Mouse (Mus musculus) liver, embryonic 13.5 days (tissue): Measurements from ENCODE around the gene Snn. TPM values are rescaled to one million over a fixed set of nuclear protein-coding genes. Genes with fewer than 3 reads are reported as not detected.

Experiments used
- ATAC-seq: fragments of 200-750 bp; cut with Nextera tagmentation; 2 replicates; pipeline ENCODE4 v1.8.0; 2017; ENCODE audit warnings: low read depth, mild to moderate bottlenecking, moderate number of reproducible peaks, moderate library complexity
- DNase-seq: peaks from one replicate; pipeline ENCODE4 v3.0.0; 2022
- H3K27ac ChIP-seq: fragments of 300-500 bp; sonication (generic); 2 replicates; pipeline ENCODE4 v1.5.1; 2015; ENCODE audit warnings: moderate library complexity, mild to moderate bottlenecking, inconsistent platforms
- H3K27me3 ChIP-seq: fragments of 300-500 bp; sonication (generic); 2 replicates; pipeline ENCODE4 v1.6.1; 2015; ENCODE audit warnings: mild to moderate bottlenecking, inconsistent platforms
- H3K36me3 ChIP-seq: fragments of 300-500 bp; sonication (generic); 2 replicates; pipeline ENCODE4 v1.6.1; 2015; ENCODE audit warnings: mild to moderate bottlenecking, inconsistent platforms
- H3K4me1 ChIP-seq: fragments of 300-500 bp; sonication (generic); replicated peaks from 2 replicates; pipeline ENCODE4 v1.6.1; 2015; ENCODE audit warnings: inconsistent platforms
- H3K4me2 ChIP-seq: fragments of 300-500 bp; sonication (generic); 2 replicates; pipeline ENCODE4 v1.6.1; 2015; ENCODE audit warnings: inconsistent platforms, mild to moderate bottlenecking, moderate library complexity
- H3K4me3 ChIP-seq: fragments of 300-500 bp; sonication (generic); replicated peaks from 2 replicates; pipeline ENCODE4 v1.5.1; 2015; ENCODE audit warnings: mild to moderate bottlenecking, inconsistent platforms
- H3K9ac ChIP-seq: fragments of 300-500 bp; sonication (generic); 2 replicates; pipeline ENCODE4 v1.6.1; 2015; ENCODE audit warnings: mild to moderate bottlenecking, inconsistent platforms
- H3K9me3 ChIP-seq: fragments of 300-500 bp; sonication (generic); replicated peaks from 2 replicates; pipeline ENCODE4 v1.6.1; 2016; ENCODE audit warnings: inconsistent platforms
- WGBS: fragments of 180-500 bp; shearing (Covaris S2); methylation state at CpG from one replicate; pipeline ENCODE4 v1.1.7; 2015; ENCODE audit not compliant: insufficient replicate concordance; 5-methylcytosine and 5-hydroxymethylcytosine counted together
- polyA plus RNA-seq: library from polyadenylated mRNA; unstranded; fragments of >200 nt; fragmentation: Nextera tagmentation; extraction: Ambion mirVana; gene quantifications from 2 replicates; pipeline ENCODE4 v1.2.1, GENCODE M21; 2015

The Snn gene
- polyA plus RNA-seq, 1 experiment from 2014 or later = 3.0 TPM

DNA sequence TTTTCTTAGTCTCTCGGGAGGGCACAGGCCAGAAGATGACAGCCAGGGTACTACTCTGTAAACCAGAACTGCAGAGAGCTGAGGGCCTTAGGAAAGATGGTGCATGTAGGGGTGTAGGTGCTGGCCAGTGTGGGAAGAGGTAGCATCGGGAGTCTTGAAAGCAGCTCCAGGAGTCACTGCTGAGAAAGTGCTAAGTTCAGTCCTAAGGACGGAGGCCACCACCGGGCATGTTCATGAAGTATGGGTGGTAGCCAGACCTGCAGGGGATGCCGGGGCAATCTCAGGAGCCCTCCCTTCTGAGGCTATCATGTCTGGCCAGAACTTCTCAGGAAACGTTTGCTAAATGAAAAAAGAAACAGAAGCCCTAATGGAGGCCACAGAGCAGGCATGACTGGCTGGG, 8.5 kb downstream of the Snn start:
- Histone ChIP-seq H3K4me2 (no peak overlapping the region), H3K9me3 (no peaks in the 10 kb centered on the region), H3K27me3 (peaks cover 55% of the 10 kb centered on the region), H3K36me3 (peaks cover 9% of the 10 kb centered on the region), H3K4me1 (peaks cover 30% of the 10 kb centered on the region), H3K4me3 (no peak overlapping the region), H3K9ac (no peak overlapping the region), H3K27ac (no peak overlapping the region)
- no peak for ATAC-seq
- WGBS = 39% methylated on average over 6 of the region's 6 CpGs
- no peak for DNase-seq

GRCm38 (mm10) chr16:11069710-11070420, 9.1 kb downstream of the Snn start:
- DNase-seq (no peak), ATAC-seq (no peak)
- no peak overlapping the region for H3K4me2 ChIP-seq
- no peak overlapping the region for H3K9ac ChIP-seq
- no peaks in the 10 kb centered on the region for H3K9me3 ChIP-seq
- peaks cover 30% of the 10 kb centered on the region for H3K4me1 ChIP-seq
- no peak overlapping the region for H3K4me3 ChIP-seq
- H3K27ac ChIP-seq = no peak overlapping the region
- H3K36me3 ChIP-seq = peaks cover 15% of the 10 kb centered on the region
- 37% methylated on average over 7 of the region's 7 CpGs for WGBS
- peaks cover 49% of the 10 kb centered on the region for H3K27me3 ChIP-seq

DNA sequence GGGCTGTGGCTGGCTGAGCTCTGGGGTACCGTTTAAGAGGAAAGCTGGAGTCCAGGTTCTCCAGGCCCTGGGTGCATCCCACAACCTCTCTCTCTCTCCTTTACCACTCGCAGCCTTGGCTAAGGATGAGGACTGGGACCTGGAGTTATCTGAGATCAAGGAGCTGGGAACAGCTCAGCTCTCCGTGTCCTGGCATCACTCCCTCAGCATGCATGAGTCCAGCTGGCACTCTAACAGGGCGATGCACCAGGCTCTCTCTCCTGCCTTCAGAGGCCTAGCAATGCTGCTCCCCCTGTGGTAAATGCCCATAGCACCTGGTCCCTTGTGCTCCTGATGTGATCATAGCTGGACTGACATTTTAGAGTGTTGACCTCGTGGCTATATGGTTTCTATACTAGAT, 10.4 kb downstream of the Snn start:
- no peak overlapping the region for H3K4me2 ChIP-seq
- no peaks in the 10 kb centered on the region for H3K9me3 ChIP-seq
- H3K27ac ChIP-seq = no peak overlapping the region
- WGBS = 75% methylated on average over 5 of the region's 5 CpGs
- DNase-seq (no peak), ATAC-seq (no peak)
- H3K9ac ChIP-seq = no peak overlapping the region
- peaks cover 37% of the 10 kb centered on the region for H3K27me3 ChIP-seq
- H3K4me3 ChIP-seq = no peak overlapping the region
- H3K4me1 ChIP-seq = peaks cover 25% of the 10 kb centered on the region
- peaks cover 28% of the 10 kb centered on the region for H3K36me3 ChIP-seq

DNA sequence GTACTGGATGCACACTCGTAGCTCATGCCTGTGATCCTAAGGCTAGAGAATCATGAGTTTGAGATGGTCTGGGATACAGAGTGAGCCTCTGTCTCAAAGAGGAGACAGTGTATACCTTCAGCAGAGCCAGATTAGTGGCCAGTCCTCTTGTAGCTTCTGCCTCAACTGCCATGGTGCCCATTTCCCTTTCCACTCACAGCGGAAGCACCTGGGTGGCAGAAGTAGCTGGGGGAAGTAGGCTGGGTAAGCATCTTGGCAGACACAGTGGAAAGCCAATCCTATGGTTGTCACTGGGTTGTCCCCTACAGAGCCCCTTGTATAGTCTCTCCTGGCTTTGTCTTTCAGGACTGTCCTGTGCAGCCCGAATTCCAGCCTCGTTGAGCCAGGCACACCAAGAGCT, 11.1 kb downstream of the Snn start:
- ATAC-seq (no peak), DNase-seq (no peak)
- H3K27me3 ChIP-seq = peaks cover 30% of the 10 kb centered on the region
- no peaks in the 10 kb centered on the region for H3K9me3 ChIP-seq
- H3K27ac ChIP-seq = no peak overlapping the region
- H3K36me3 ChIP-seq = peaks cover 36% of the 10 kb centered on the region
- no peak overlapping the region for H3K4me3 ChIP-seq
- WGBS = 75% methylated on average over 4 of the region's 4 CpGs
- H3K4me2 ChIP-seq = no peak overlapping the region
- no peak overlapping the region for H3K9ac ChIP-seq
- H3K4me1 ChIP-seq = peaks cover 18% of the 10 kb centered on the region

- H3K27me3 ChIP-seq = peaks cover 24% of the 10 kb centered on the region
- ATAC-seq = no peak
- peaks cover 17% of the 10 kb centered on the region for H3K4me1 ChIP-seq
- H3K9me3 ChIP-seq = no peaks in the 10 kb centered on the region
- 74% methylated on average over 8 of the region's 8 CpGs for WGBS
- H3K4me3 ChIP-seq = no peak overlapping the region
- H3K27ac ChIP-seq = no peak overlapping the region
- DNase-seq = no peak
- peaks cover 39% of the 10 kb centered on the region for H3K36me3 ChIP-seq
- no peak overlapping the region for H3K4me2 ChIP-seq
- no peak overlapping the region for H3K9ac ChIP-seq
Observed at GRCm38 (mm10) chr16:11072454-11072853, 11.7 kb downstream of the Snn start.

GRCm38 (mm10) chr16:11073060-11073459, 12.3 kb downstream of the Snn start:
- ATAC-seq = no peak
- H3K9me3 ChIP-seq = no peaks in the 10 kb centered on the region
- no peak overlapping the region for H3K4me2 ChIP-seq
- no peak overlapping the region for H3K4me3 ChIP-seq
- no peak overlapping the region for H3K9ac ChIP-seq
- H3K27ac ChIP-seq = no peak overlapping the region
- H3K4me1 ChIP-seq = peaks cover 17% of the 10 kb centered on the region
- WGBS = 72% methylated on average over 6 of the region's 6 CpGs
- H3K36me3 ChIP-seq = peaks cover 44% of the 10 kb centered on the region
- peaks cover 18% of the 10 kb centered on the region for H3K27me3 ChIP-seq
- DNase-seq = no peak

DNA sequence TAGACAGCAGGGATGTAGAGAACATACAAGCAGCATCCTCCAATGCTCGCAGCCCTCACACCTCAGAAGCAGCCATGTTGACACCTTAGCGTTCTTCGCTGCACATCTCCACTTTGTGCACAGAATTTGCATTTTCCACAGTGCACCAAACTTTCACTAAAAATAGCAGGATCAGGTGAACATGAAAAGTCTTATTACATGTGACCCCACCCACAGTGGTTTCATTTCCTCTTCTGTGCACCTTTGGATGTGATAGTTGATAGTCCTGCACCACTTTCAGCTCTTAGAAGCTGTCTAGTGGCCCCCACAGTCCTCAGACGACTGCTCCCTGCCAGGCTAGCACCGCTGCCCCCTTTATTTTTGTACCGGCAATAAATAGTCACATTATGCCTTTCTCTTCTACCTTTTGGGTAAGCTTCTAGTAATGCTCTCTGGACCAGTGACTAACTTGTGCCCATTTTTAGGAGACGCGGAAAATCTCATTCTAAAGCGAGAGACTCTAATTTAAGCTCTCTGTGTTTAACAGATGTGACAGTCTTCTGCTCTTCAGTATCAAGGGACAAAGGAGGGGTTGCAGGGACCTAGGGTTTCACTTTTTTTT, 17.0 kb downstream of the Snn start:
- H3K4me3 ChIP-seq = no peak overlapping the region
- DNase-seq (no peak), ATAC-seq (no peak)
- no peak overlapping the region for H3K4me2 ChIP-seq
- H3K9ac ChIP-seq = no peak overlapping the region
- peaks cover 85% of the 10 kb centered on the region for H3K36me3 ChIP-seq
- no peaks in the 10 kb centered on the region for H3K27me3 ChIP-seq
- no peaks in the 10 kb centered on the region for H3K9me3 ChIP-seq
- peaks cover 7% of the 10 kb centered on the region for H3K4me1 ChIP-seq
- WGBS = 80% methylated on average over 9 of the region's 9 CpGs
- no peak overlapping the region for H3K27ac ChIP-seq

GRCm38 (mm10) chr16:11078216-11078869, 17.6 kb downstream of the Snn start:
- no peaks in the 10 kb centered on the region for H3K9me3 ChIP-seq
- H3K27ac ChIP-seq = no peak overlapping the region
- peaks cover 91% of the 10 kb centered on the region for H3K36me3 ChIP-seq
- no peak overlapping the region for H3K9ac ChIP-seq
- no peak overlapping the region for H3K4me2 ChIP-seq
- ATAC-seq = peak; percentile 54
- no peaks in the 10 kb centered on the region for H3K27me3 ChIP-seq
- H3K4me1 ChIP-seq = peaks cover 7% of the 10 kb centered on the region
- DNase-seq = no peak
- no peak overlapping the region for H3K4me3 ChIP-seq
- WGBS = 22% methylated on average over 3 of the region's 3 CpGs

DNA sequence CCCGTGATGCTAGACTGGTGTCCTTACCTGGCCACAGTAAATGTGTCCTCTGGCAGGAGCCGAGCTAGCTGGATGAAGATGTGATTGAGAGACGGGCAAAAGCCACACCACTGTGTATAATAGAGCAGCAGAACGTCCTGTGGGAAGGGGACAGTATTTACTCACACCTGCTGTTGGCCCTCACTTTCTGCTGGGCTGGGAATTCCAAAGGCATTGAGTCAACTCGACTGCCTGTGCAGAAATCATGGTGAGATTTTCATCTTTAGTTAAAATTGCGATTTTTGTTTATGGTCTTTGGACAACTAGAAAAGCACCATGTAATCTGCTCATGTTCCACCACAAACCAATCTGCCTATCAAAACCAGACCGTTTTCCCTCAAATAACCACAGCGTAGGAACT, 23.4 kb downstream of the Snn start:
- H3K27me3 ChIP-seq = no peaks in the 10 kb centered on the region
- H3K4me1 ChIP-seq = no peaks in the 10 kb centered on the region
- no peaks in the 10 kb centered on the region for H3K9me3 ChIP-seq
- H3K4me3 ChIP-seq = no peak overlapping the region
- no peak overlapping the region for H3K9ac ChIP-seq
- peaks cover 88% of the 10 kb centered on the region for H3K36me3 ChIP-seq
- no peak for DNase-seq
- no peak overlapping the region for H3K4me2 ChIP-seq
- 81% methylated on average over 8 of the region's 8 CpGs for WGBS
- no peak for ATAC-seq
- H3K27ac ChIP-seq = no peak overlapping the region

GRCm38 (mm10) chr16:11086299-11086698, 25.6 kb downstream of the Snn start:
- no peaks in the 10 kb centered on the region for H3K27me3 ChIP-seq
- H3K4me1 ChIP-seq = no peaks in the 10 kb centered on the region
- H3K36me3 ChIP-seq = peaks cover 85% of the 10 kb centered on the region
- ATAC-seq (no peak), DNase-seq (no peak)
- WGBS = 79% methylated on average over 3 of the region's 3 CpGs
- no peaks in the 10 kb centered on the region for H3K9me3 ChIP-seq
- no peak overlapping the region for H3K4me2 ChIP-seq
- H3K27ac ChIP-seq = no peak overlapping the region
- H3K9ac ChIP-seq = no peak overlapping the region
- H3K4me3 ChIP-seq = no peak overlapping the region

GRCm38 (mm10) chr16:11086856-11087588, 26.3 kb downstream of the Snn start:
- Histone ChIP-seq H3K27me3 (no peaks in the 10 kb centered on the region), H3K9me3 (no peaks in the 10 kb centered on the region), H3K4me3 (no peak overlapping the region), H3K4me1 (no peaks in the 10 kb centered on the region), H3K27ac (no peak overlapping the region), H3K36me3 (peaks cover 87% of the 10 kb centered on the region), H3K4me2 (no peak overlapping the region), H3K9ac (no peak overlapping the region)
- DNase-seq (no peak), ATAC-seq (no peak)
- 79% methylated on average over 5 of the region's 5 CpGs for WGBS
